Mouse (Mus musculus): ENCODE data around the gene Ywhah. TPM values are rescaled to one million over a fixed set of nuclear protein-coding genes. Genes with fewer than 3 reads are reported as not detected.

The Ywhah gene
- polyA plus RNA-seq, 2 experiments = 132 to 183 TPM

DNA sequence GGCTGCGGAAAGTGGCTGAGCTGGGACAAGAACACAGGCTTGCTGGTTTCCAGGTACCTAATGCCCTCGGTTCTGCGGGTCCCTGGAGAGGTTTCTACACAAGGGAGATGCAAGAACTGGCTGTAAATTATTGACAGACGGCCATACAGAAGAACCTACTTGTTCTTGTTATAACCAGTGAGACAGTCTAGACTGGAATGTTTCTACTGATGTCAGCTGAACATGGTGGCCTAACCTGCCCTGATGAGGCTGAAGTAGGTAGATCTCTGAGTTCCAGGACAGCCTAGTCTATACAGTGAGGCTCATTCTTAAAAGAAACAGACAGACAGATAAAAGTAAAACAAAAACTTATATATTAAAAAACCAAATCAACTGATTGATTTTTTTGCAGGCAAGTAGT, 14.5 kb upstream of the Ywhah start:
- Histone ChIP-seq H3K27ac (no peak overlapping the region), H3K9ac (replicated peaks) (no peak overlapping the region), H3K9me3 (ENCODE audit: control insufficient read depth, low read length) (no peaks in the 10 kb centered on the region), H3K4me2 (ENCODE audit: low read depth) (no peak overlapping the region), H3K36me3 (replicated peaks; ENCODE audit: control insufficient read depth, insufficient read depth, low read depth) (no peaks in the 10 kb centered on the region), H3K4me3 (ENCODE audit: insufficient read depth in 1 of 2, low read depth in 2 of 2, low read length in 2 of 2) (no peak overlapping the region), H3K27me3 (ENCODE audit: control insufficient read depth, insufficient read depth, low read length) (no peaks in the 10 kb centered on the region), H3K4me1 (replicated peaks; ENCODE audit: control insufficient read depth in 2 of 2, insufficient read depth in 2 of 2, low read length in 1 of 2) (peaks cover 0 to 2% of the 10 kb centered on the region in 2 experiments; a peak in 2 of 4 replicates)
- DNase-seq (ENCODE audit: low read depth in 3 of 3, low spot score in 3 of 3) (no peak), ATAC-seq (ENCODE audit: insufficient read depth) (no peak)
- 58% methylated on average over 4 of the region's 4 CpGs for WGBS (ENCODE audit: insufficient replicate concordance)
- no peak for TF ChIP-seq CTCF (IDR thresholded peaks at IDR 0.05; ENCODE audit: low read depth)
- no peak for TF ChIP-seq EP300 (IDR thresholded peaks at IDR 0.05; ENCODE audit: low read depth)

- Histone ChIP-seq H3K27me3 (ENCODE audit: control insufficient read depth, insufficient read depth, low read length) (no peaks in the 10 kb centered on the region), H3K36me3 (replicated peaks; ENCODE audit: control insufficient read depth, insufficient read depth, low read depth) (no peaks in the 10 kb centered on the region), H3K4me2 (ENCODE audit: low read depth) (no peak overlapping the region), H3K9ac (replicated peaks) (no peak overlapping the region), H3K4me3 (ENCODE audit: insufficient read depth in 1 of 2, low read depth in 2 of 2, low read length in 2 of 2) (no peak overlapping the region), H3K9me3 (ENCODE audit: control insufficient read depth, low read length) (no peaks in the 10 kb centered on the region), H3K27ac (no peak overlapping the region), H3K4me1 (replicated peaks; ENCODE audit: control insufficient read depth in 2 of 2, insufficient read depth in 2 of 2, low read length in 1 of 2) (peaks cover 0 to 7% of the 10 kb centered on the region in 2 experiments; a peak in 2 of 4 replicates)
- DNase-seq (ENCODE audit: low read depth in 3 of 3, low spot score in 3 of 3) = no peak
- no peak for TF ChIP-seq EP300 (IDR thresholded peaks at IDR 0.05; ENCODE audit: low read depth)
- TF ChIP-seq CTCF (IDR thresholded peaks at IDR 0.05; ENCODE audit: low read depth) = no peak
- no peak for ATAC-seq (ENCODE audit: insufficient read depth)
- 57% methylated on average over 11 of the region's 11 CpGs for WGBS (ENCODE audit: insufficient replicate concordance)
Measured at GRCm38 (mm10) chr5:33005442-33006145, 13.0 kb upstream of the Ywhah start.

DNA sequence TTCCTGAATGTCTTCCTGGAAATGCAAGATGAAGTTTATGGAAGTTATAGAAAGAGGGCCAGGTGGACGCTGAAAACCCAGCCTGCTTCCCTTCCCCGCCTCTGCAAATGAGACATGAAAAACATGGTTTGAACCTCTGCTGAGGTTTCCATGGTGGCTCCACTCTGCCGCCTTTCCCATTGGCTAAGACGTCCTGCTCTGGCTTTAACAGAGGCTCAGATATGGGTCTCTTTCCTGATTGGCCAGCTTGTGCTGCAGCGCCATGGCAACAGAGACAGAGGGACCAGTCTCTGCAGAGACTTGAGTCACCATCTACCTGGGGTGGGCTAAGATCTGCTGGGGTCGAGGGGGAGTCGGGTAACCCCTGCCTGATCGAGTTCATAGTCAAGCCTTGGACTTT, 11.9 kb upstream of the Ywhah start:
- ATAC-seq (ENCODE audit: insufficient read depth) (no peak), DNase-seq (ENCODE audit: low read depth in 3 of 3, low spot score in 3 of 3) (no peak)
- TF ChIP-seq EP300 (IDR thresholded peaks at IDR 0.05; ENCODE audit: low read depth) (no peak), CTCF (IDR thresholded peaks at IDR 0.05; ENCODE audit: low read depth) (no peak)
- no peak overlapping the region for H3K27ac ChIP-seq
- H3K4me2 ChIP-seq (ENCODE audit: low read depth) = no peak overlapping the region
- 56% methylated on average over 8 of the region's 8 CpGs for WGBS (ENCODE audit: insufficient replicate concordance)
- H3K4me1 ChIP-seq (replicated peaks; ENCODE audit: control insufficient read depth in 2 of 2, insufficient read depth in 2 of 2, low read length in 1 of 2) = peaks cover 0 to 7% of the 10 kb centered on the region in 2 experiments; a peak in 2 of 4 replicates
- no peaks in the 10 kb centered on the region for H3K27me3 ChIP-seq (ENCODE audit: control insufficient read depth, insufficient read depth, low read length)
- no peak overlapping the region for H3K9ac ChIP-seq (replicated peaks)
- H3K36me3 ChIP-seq (replicated peaks; ENCODE audit: control insufficient read depth, insufficient read depth, low read depth) = no peaks in the 10 kb centered on the region
- no peak overlapping the region for H3K4me3 ChIP-seq (ENCODE audit: insufficient read depth in 1 of 2, low read depth in 2 of 2, low read length in 2 of 2)
- no peaks in the 10 kb centered on the region for H3K9me3 ChIP-seq (ENCODE audit: control insufficient read depth, low read length)

DNA sequence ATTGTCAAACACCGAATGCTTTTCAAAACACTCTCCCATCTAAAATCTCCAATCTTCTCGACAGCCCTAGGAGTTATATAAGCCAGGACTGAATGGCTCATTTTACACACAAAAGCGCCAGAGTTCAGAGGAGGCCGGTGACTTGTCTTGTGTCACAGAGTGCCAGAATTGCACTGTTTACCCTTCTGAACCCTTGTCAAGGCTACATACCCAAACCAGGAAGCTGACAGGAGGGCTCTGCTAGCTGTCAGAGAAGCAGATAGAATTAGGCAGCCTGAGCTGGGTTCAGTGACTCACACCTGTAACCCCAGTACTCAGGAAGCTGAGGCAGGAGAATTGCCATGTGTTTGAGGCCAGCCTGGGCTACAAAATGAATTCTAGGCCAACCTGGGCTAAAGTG, 11.2 kb upstream of the Ywhah start:
- Histone ChIP-seq H3K4me1 (replicated peaks; ENCODE audit: control insufficient read depth in 2 of 2, insufficient read depth in 2 of 2, low read length in 1 of 2) (peaks cover 0 to 7% of the 10 kb centered on the region in 2 experiments; a peak in 2 of 4 replicates), H3K4me2 (ENCODE audit: low read depth) (no peak overlapping the region), H3K4me3 (ENCODE audit: insufficient read depth in 1 of 2, low read depth in 2 of 2, low read length in 2 of 2) (no peak overlapping the region), H3K36me3 (replicated peaks; ENCODE audit: control insufficient read depth, insufficient read depth, low read depth) (no peaks in the 10 kb centered on the region), H3K9ac (replicated peaks) (no peak overlapping the region), H3K27me3 (ENCODE audit: control insufficient read depth, insufficient read depth, low read length) (no peaks in the 10 kb centered on the region), H3K9me3 (ENCODE audit: control insufficient read depth, low read length) (no peaks in the 10 kb centered on the region), H3K27ac (no peak overlapping the region)
- no peak; the same call in 1 of the 2 replicates for ATAC-seq (ENCODE audit: insufficient read depth)
- DNase-seq (ENCODE audit: low read depth in 3 of 3, low spot score in 3 of 3) = no peak
- TF ChIP-seq EP300 (IDR thresholded peaks at IDR 0.05; ENCODE audit: low read depth) (no peak), CTCF (IDR thresholded peaks at IDR 0.05; ENCODE audit: low read depth) (no peak)
- 59% methylated on average over 4 of the region's 4 CpGs for WGBS (ENCODE audit: insufficient replicate concordance)

DNA sequence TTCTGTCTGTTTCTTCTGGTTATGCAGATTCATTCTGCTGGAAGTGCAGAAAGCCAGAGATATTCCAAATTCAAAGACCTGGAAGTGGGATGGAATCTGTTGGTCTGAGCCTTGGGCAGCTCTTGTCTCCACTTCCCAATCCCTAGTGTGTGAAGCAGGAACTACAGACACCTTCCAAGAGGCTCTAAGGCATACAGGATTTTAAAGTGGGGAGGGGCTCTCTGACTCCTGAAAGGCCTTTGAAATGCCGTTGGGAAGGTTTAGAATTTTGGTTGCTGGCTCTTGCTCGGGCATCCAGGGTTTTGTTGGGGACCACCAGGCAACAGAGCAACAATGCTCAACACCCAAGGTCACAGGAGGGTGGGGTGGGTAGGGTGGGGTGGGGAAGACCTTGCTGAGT, 9.3 kb upstream of the Ywhah start:
- TF ChIP-seq EP300 (IDR thresholded peaks at IDR 0.05; ENCODE audit: low read depth) (no peak), CTCF (IDR thresholded peaks at IDR 0.05; ENCODE audit: low read depth) (no peak)
- ATAC-seq (ENCODE audit: insufficient read depth) = no peak
- 43% methylated on average over 2 of the region's 2 CpGs for WGBS (ENCODE audit: insufficient replicate concordance)
- no peak for DNase-seq (ENCODE audit: low read depth in 3 of 3, low spot score in 3 of 3)
- H3K4me3 ChIP-seq (ENCODE audit: insufficient read depth in 1 of 2, low read depth in 2 of 2, low read length in 2 of 2) = no peak overlapping the region
- no peak overlapping the region for H3K9ac ChIP-seq (replicated peaks)
- no peaks in the 10 kb centered on the region for H3K27me3 ChIP-seq (ENCODE audit: control insufficient read depth, insufficient read depth, low read length)
- no peak overlapping the region for H3K4me2 ChIP-seq (ENCODE audit: low read depth)
- peaks cover 0 to 4% of the 10 kb centered on the region in 2 experiments; a peak in 2 of 4 replicates for H3K4me1 ChIP-seq (replicated peaks; ENCODE audit: control insufficient read depth in 2 of 2, insufficient read depth in 2 of 2, low read length in 1 of 2)
- no peak overlapping the region for H3K27ac ChIP-seq
- H3K36me3 ChIP-seq (replicated peaks; ENCODE audit: control insufficient read depth, insufficient read depth, low read depth) = no peaks in the 10 kb centered on the region
- no peaks in the 10 kb centered on the region for H3K9me3 ChIP-seq (ENCODE audit: control insufficient read depth, low read length)
